Mouse (Mus musculus) mesoderm, embryonic 11.5 days (tissue): Measurements from ENCODE around the gene Gm48552.

Experiments used
- DNase-seq: peaks from one replicate; pipeline ENCODE4 v3.0.0-alpha.2; 2012; ENCODE audit warnings: low read depth, low spot score

The Gm48552 gene

DNA sequence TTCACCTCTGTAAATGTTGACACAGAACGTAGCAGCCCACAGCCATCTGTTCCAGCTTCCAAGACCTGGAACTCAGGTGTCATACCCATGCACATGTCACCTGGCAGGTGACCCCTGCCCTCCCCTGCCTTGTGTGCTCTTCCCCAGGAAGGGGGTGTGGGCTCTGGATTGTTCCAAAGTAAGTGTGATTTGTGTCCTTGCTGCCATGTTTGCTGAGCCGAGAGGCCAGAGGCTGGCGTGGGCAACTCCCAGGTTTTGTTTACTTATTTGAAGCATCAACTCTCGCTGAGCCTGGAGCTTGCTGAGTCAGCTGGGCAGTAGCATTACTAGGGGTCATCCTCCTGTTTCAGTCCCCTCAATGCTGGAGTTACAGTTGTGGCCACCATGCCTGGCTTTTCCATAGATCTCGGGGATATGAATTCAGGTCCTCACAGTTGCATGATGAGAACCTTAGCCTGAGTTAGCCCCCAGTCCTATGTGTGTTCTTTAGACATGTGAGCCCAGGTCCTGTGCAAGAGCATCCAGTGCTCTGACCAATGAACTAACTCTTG lies at the start of gene Gm48552:
Gm48552 (plus strand) TSS at position 501 of the 551 bp plus-strand sequence.
- DNase-seq: no peak

DNA sequence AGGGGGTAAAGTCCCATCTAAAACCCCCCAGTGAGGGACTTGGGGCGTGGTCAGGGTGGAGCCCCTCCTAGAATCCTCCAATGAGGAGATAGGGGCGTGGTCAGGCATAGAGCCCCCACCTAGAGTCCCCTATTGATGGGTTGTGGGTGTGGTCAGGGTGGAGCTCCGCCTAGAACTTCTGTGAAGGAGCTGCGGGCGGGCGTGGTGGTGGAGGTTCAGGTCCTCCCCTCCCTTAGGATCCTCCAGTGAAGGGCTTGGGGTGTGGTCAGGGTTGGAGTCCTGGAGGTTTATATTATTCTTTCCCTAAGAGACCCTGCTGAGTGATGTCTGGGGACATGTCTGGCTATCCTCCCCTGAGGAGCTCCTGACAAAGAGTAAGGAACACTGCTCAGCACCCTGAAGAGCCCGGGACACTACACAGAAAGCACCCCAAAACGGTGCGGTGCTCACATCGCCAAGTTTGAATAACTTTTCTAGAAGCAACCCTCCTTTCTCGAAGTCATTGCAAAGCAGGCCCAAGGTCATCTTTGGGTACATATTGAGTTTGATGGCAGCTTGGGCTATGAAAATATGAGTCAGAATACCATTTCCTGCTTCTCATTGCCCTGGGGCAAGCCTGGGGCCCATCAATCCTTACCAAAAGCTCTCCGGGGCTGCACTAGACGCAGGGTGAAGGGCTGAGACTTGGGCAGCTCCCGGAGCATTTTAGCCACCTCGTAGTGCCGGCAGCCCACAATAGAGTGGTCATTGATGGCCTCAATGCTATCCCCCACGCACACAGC lies 48.1 kb upstream of the Gm48552 start:
- no peak for DNase-seq

DNA sequence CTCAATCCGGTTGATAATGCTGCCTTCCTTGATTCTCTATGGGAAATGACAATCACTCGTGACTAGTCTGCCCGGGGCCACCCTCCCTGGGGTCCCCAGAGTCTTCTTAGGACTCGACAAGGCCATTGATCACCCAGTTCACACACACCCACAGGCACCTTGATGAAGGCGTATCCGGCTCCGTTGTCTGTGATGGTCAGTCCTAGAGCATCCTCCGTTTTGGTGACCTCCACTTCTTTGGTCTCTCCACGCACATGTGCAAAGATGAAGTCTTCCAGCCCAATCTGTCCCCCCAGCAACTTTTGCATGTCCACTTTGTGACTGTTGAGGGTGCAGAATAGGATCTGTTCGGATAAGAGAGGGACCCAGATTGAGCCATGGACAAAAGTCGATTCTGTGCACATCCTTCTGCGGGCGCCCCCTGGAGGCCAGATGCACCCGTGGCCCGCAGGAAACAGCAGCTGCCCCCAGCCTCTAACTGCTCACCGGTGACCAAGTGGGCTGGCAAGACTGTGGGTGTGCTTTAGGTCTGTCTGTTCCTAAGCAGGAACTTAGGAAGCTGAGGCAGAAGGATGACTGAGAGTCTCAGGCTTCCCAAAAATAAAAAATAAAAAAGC lies 47.4 kb upstream of the Gm48552 start:
- peak; percentile 74 for DNase-seq

DNA sequence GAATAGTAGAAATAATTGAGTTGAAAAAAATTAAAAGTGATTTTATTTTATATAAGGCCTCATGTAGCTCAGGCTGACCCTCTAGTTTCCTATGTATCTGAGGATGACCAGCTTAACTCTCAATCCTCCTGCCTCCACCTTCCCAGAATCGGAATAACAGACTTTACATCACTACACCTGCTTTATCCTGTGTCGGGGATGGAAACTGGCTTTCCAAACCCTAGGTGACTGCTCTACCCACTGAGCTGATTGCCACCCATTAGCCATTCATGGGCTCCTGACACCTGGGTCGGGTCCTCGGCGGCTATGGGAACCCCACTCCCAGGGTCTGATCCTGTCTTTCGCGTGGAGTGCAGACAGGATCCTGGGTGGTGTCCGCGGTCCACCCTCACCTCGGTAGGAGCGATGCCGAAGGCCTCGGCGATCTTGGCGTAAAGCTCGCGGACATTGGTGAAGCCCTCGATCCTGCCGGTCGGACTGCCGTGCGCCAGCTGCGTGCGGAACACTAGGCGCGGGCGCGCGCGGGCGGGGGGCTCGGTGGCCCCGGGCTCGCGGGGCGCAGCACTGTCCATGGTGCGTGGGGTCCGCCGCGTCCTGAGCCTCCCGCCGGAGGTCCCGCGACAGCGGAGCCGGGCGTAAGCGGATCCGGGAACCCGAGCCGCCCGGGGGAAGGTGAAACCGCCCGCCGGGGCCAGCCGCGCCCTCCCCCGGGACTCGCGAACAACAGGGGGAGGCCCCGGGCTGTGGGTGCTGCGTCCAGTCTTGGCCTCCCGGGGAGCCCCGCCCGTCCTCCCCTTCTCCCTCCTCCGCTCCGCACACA lies 45.9 kb upstream of the Gm48552 start, which contains the start of gene Gipc3:
Gipc3 (minus strand) TSS at position 581 of the 820 bp plus-strand sequence.
- DNase-seq: no peak

DNA sequence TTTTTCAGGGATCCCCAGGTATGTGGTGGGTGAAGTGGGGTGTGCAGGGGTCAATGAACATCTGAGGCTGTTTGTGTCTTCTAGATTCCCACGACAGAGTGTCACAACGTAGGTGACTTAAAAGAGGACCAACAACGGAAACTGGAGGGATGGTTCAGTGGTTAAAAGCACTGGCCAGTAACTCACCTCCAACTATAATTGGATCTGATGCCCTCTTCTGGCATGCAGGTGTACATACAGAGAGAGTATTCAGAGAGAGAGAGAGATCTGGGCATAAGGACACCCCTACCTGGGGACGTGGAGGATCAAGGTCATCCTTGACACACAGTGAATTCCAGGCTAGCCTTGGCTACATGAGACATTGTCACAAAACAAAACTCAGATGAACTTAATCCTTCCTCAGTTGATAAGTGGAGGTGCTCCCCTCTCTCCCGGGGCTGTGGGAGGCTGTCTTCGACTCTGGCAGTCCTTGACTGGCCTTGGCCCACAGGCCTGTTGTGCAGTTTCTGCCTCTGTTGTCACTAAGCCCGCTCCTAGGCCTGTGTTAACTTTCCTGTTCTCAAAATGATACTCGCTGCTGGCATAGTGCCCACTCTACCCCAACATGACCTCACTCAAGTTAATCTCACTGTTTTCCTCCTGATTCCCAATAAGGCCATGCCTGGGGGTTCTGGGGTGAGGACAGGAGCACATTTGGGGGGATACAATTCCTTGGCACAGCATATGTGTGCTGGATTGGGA lies 44.2 kb upstream of the Gm48552 start:
- DNase-seq: no peak

DNA sequence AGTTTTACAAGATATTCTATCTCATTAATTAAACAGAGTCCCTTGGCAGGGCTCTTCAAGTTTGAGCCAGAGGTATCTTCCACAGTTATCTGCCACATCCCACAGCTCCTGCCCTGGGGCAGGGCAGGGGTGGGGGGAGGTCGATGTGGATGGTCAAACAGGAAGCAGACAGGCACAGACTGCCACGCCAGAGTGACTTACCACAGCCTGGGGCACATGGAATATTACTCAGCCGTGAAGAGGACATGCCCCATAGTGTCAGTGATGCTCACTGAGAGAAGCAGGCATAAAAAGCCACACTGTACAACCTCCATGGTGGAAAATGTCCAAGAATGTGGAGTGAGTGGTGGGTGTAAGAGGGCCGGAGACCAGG lies 43.7 kb upstream of the Gm48552 start:
- DNase-seq: no peak

DNA sequence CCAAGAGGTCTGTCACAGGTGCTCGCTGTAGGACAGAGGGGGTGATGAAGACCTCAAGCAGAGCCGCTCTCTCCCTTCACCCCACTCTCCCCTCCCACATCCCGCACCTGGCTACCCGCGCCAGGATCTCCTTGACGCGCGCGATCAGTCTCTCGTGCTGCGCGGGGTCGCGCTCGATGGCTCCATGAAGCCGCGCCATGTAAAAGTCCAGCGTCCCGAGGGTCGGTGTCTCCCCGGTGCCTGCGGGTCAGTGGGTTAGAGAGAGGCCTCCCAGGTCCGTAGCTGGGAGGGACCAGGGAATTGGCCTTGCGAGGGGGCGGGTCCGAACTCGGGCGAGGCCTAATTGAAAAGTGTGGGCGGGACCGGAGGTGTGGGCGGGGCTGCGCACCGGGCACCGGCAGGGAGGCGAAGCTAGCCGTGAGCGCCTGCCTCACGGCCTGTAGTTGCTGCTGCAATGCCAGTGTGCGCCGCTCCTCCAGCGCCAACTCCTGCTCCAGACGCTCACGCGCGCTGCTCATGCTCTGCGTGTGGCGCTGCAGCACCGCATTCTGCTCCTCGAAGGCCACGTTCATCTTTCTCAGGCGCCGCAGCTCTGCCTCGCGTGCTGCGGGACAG lies 42.2 kb upstream of the Gm48552 start:
- DNase-seq: peak; percentile 76

DNA sequence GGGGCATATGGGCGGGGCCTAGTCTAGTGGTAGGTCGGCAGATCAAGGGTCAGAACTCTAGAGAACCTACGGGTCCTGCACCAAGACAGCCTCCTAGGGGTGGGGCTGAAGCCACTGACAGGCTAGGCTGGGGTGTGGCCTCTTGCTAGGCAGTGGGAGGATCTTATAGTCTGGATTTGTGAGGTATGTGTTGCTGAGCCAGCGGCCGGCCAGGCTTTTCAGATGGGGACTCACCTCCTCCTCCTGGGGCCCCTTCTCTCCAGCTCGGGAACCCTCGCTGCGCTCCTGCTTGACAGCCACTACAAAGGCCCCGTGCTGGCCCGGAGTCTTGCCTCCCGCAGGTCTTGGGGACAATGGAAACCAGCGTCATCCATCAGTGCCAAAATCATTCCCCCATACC lies 39.7 kb upstream of the Gm48552 start:
- DNase-seq: no peak

DNA sequence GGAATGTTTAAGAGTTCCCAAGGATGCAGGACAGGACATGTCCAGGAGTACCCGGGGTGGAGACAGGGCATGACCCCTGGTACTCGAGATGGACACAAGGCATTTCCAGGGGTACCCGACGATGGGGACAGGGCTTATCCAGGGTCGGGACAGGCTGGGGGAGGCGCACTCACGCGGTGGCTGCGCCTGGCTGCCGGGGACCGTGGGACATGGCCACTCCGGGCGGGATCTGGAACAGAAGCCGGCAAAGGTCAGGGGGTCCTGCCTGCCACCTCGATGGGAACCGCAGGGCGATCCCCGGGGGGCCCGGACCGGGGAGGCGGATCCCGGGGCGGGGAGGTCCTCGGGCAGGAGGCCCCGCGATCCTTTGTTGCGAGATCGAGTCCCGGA lies 38.8 kb upstream of the Gm48552 start:
- DNase-seq: no peak

DNA sequence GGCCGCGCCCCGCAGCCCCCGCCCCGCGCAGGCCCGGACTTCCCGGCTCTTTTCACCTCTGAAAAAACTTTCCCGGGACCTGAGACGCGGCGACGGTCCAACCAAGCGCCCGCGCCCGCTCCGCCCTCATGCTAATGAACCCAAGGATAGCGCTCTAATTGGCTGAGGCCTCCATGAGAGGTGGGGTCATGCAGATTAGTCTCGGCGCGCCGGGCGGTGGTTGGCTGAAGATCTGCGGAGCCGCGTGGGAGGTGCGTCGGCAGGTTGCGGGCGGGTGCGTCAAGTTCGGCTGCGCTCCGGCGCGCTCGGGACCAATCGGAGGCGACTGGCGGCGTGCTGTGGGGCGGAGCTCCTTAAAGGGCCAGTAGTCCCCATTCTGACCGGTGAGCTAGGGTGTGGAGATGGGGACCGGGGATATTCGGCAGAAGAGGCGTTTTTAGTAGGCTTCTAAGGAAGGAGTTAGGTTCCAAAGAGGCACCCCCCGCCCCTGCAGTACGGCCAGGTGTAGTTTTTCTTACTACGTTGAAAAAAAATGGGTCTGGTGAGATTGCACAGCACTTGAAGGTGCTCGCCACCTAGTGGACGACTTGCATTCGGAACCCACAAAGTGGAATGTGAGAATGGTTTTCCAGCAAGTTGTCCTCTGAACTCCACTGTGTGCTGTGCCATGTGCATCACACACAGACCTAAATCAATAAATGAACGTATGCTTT lies 38.3 kb upstream of the Gm48552 start, which contains the start of gene Hmg20b:
Hmg20b (minus strand) TSS at position 130 of the 713 bp plus-strand sequence.
- DNase-seq: peak; percentile 99

DNA sequence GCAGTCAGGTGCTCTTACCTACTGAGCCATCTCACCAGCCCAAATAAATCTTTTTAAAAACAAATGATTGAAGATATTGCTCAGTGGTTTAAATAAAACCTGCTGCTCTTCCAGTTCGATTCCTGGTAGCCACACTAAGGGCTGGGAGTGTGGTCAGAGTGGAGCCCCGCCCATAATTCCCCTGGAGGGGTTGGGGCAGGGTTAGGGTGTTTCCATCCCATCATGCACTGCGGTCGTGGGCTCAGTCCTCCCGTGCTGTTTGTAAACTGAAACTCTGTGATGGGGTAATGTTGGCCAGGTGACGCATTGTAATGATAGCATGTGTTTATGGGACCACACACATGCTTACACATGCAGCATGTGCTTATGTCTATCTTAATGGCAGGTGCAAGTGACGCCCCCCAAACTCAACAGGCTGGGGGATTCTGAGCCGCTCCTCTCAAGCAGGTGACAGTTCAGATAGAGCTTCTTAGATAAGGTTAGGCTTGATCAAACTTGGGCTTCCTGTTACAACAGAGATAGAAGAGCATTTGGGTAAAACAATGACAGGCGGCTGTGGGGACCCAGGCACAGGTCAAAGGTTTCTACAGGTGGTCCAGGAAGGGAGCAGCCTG lies 37.0 kb upstream of the Gm48552 start:
- DNase-seq: no peak

DNA sequence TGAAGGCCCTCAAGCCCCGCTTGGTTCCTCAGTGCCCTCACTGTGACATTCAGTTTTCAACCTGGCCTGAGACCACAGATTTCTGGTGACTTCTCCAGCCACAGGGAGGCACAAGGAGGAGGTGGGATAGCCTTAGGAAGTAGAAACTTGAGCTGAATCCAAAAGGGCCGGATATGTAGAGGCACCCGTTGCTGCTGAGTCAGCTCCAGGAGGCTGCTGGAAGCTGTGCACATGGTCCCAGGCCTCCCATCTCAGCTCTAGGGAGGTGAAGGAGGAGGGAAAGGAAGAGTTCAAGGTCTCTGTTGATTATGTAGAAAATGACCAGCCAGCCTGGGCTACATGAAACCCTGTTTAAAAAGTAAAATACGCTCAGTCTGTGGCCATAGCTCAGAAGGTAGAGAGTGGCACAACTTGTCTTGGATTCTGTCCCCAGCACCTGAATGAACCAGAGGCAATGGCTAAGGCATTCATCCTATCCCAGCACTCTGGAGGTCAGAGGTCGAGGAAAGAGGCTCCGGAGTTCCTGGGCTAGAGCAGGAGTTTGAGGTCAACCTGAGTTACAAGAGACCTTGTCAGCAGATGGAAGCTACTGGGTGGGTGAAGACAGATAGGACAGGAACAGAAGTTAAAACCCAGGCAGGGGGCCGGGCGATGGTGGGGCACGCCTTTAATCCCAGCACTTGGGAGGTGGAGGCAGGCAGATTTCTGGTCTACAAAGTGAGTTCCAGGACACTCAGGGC lies 33.9 kb upstream of the Gm48552 start:
- no peak for DNase-seq

DNA sequence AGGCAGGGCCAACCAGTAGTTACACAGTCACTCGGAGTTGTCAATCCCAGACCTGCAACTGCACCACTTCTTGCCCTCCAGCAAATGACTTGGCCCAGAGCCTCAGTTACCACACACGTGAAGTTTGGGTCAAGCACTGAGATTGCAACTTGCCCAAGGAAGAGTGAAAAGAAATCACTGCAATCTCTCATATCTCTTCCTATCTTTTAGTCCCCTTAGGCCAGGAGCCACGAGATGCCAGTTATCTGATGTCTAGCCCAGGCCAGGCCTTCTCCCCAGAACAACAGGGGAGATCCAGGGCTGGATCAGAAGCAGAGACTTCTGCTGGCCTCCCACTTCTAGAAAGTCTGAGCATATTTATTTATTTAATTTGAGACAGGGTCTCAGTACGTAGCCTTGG lies 33.3 kb upstream of the Gm48552 start:
- no peak for DNase-seq

DNA sequence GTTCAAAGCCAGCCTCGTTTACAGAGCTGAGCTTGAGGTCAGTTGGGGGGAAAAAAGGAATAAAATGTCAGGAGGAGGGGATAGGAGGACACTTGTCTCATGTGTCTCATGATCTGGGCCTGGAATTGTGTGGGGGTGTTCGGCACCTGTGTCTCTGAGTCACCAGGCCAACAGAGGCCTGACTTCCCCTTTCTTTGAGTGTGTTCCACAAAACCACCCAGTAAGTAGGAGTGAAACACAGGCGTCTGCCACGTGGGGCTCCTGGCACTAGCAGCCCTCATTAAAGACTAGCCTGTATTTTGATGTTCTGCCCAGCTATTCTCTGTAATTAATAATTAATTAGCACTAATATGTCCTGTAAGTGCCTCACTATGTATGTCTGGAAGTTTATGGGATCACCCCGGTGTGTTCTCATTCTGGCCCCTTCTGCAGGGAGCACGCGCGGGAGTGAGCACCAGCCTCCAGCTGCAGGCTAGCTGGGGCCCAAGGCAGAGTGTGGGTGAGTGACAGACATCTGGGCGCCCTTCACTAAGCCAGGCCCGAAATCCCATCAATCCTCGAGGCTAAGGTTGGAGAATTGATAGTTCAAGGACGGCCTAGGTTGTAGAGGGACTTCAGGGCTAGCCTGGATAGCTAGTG lies 32.3 kb upstream of the Gm48552 start:
- DNase-seq: no peak

DNA sequence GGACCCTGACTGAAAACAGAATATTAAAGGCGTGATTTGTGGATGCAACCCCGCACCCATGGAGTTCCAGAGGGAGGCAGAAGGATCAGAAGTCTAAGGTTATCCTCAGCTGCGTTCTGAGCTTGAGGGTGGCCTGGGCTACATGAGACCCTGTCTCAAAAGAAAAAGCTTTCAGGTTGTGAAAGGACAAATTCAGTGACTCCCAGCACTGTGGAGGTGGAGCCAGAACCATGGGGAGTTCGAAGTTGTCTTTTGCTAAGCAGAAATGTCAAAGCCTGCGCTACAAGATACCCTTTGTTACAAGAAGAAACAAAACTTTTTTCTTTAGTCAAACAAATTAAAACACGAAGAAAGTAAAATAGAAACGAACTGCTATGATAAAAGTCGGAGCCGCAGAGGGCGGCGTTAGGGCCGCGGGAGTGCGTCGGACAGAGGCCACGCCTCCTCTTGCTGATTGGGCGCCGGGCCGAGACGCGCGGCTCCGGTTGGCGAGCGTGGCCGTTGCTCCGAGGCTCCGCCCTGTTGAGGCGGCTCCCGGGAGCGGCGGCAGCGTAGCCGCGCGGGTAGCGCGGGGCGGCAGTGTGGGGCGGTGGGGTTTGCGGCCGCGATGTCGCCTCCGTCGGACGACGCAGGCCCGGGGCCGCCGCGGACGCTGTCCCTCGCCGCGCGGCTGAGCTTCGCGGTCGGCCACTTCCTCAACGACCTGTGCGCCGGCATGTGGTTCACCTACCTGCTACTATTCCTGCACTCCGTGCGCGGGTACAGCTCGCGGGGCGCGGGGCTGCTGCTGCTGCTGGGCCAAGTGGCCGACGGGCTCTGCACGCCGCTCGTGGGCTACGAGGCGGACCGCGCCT lies 31.6 kb upstream of the Gm48552 start, which contains the start of gene Mfsd12:
Mfsd12 (plus strand) TSS at position 501 of the 854 bp plus-strand sequence.
- DNase-seq: peak; percentile 90

DNA sequence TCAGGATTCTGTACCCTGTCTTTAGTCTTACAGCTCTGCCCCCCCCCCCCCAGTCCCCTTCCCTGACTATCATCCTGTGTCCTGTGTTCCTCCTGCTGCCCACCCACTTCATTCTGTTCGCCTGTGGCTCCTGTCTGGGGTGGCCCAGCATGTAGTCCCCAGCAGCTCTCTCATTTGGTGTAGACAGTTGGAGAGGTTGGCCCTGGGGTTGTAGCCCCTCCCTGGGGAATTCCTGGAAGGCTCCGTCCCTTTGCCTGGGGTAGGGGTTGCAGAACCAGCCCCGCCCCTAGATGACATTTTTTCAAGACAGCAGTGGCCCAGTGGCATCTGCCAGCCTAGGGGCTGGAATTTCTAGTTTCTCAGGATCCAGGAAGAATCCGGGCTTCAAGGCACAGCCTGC lies 30.6 kb upstream of the Gm48552 start:
- no peak for DNase-seq

DNA sequence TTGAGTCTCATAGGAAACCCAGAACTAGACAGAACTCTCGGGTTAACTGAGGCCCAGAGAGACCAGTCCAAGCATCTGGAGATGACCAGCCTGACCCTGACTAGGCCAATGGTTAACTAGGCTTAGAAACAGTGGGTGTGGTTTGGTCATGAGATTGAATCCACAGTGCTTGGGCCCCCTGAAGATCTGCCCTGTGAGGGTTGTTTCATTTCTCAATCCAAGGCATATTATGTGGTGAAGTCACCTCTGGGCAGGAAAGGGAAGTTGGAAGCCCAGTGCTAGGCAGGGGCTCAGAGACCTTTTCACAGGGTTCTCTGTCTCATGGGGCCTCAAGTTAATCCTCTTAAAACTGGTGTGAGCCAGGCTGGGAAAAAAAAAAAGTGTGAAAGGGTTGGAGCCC lies 30.0 kb upstream of the Gm48552 start:
- DNase-seq: no peak

DNA sequence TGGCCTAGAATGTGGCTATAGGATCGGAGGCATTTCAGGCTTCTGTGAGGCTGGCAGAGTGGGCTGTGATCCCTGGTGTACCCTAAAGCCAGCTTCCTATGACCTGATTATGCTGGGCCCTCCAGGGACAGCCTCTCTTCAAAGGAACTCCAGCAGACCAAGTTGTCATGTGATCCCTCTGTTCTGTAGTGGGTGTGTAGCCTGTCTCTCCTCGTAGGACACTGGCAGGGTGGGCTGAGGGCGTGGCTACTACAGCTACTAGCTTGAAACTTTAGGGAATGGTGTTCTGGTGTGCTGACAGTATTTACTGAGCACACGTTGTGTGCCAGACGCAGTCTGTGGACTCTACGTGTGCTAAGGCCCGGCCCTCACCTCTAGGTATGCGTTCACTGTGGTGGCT lies 28.1 kb upstream of the Gm48552 start:
- no peak for DNase-seq
